Mouse (Mus musculus) midbrain, embryonic 10.5 days (tissue): Measurements from ENCODE around the gene Fam229b. TPM values are rescaled to one million over a fixed set of nuclear protein-coding genes. Genes with fewer than 3 reads are reported as not detected.

ENCODE experiments used
- DNase-seq: peaks from one replicate; pipeline ENCODE4 v3.0.0-alpha.2; 2017; ENCODE audit warnings: low spot score
- H3K27ac ChIP-seq: fragments of 300-500 bp; sonication (generic); replicated peaks from 2 replicates; pipeline ENCODE4 v1.5.1; 2016; ENCODE audit warnings: mild to moderate bottlenecking
- H3K27me3 ChIP-seq: fragments of 300-500 bp; sonication (generic); 2 replicates; pipeline ENCODE4 v1.6.1; 2016; ENCODE audit warnings: low read depth, mild to moderate bottlenecking; ENCODE audit not compliant: poor library complexity, severe bottlenecking
- H3K36me3 ChIP-seq: fragments of 300-500 bp; sonication (generic); 2 replicates; pipeline ENCODE4 v1.6.1; 2016; ENCODE audit warnings: mild to moderate bottlenecking, moderate library complexity
- H3K4me1 ChIP-seq: fragments of 300-500 bp; sonication (generic); 2 replicates; pipeline ENCODE4 v1.6.1; 2016
- H3K4me3 ChIP-seq: fragments of 300-500 bp; sonication (generic); 2 replicates; pipeline ENCODE4 v1.5.1; 2016; ENCODE audit warnings: mild to moderate bottlenecking, moderate library complexity
- H3K9me3 ChIP-seq: fragments of 300-500 bp; sonication (generic); replicated peaks from 2 replicates; pipeline ENCODE4 v1.6.1; 2016; ENCODE audit warnings: mild to moderate bottlenecking
- WGBS: fragments of 180-500 bp; shearing (Covaris S2); methylation state at CpG from one replicate; pipeline ENCODE4 v1.1.7; 2016; 5-methylcytosine and 5-hydroxymethylcytosine counted together
- polyA plus RNA-seq: library from polyadenylated mRNA; unstranded; fragments of >200 nt; fragmentation: Nextera tagmentation; extraction: Ambion mirVana; gene quantifications from 2 replicates; pipeline ENCODE4 v1.2.1, GENCODE M21; 2016

The Fam229b gene
- polyA plus RNA-seq, 1 experiment from 2014 or later, result 14.2 TPM

- H3K4me1 ChIP-seq, result peaks cover 19% of the 10 kb centered on the region
- H3K36me3 ChIP-seq, result no peaks in the 10 kb centered on the region
- 60% methylated on average over 18 of the region's 18 CpGs for whole genome bisulfite sequencing
- no peaks in the 10 kb centered on the region for H3K27me3 ChIP-seq
- no peak for DNase-seq
- H3K4me3 ChIP-seq, result no peak overlapping the region
- no peak overlapping the region for H3K27ac ChIP-seq
- H3K9me3 ChIP-seq, result no peaks in the 10 kb centered on the region
Observed at GRCm38 (mm10) chr10:39162666-39163484, 29.2 kb upstream of the Fam229b start.

DNA sequence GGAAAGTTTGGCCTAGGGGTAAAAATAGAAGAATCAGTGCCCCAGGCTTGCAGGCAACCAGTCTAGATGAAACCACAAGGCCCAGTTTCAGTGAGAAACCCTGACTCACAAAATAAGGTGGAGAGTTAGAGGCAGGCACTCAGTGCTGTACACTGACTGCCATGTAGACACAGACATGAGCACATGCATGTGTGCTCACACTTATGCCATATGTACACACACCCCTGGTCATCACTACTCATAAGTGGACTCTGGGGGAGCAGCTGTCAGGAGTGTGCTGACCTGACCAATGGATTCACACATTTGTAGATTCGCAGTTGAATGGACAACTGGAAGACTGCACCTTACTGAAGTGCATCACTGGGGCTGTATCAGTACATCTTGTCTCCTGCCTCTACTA lies 27.7 kb upstream of the Fam229b start:
- peaks cover 17% of the 10 kb centered on the region for H3K4me1 ChIP-seq
- WGBS, result 88% methylated on average over 1 of the region's 1 CpGs
- H3K9me3 ChIP-seq, result no peaks in the 10 kb centered on the region
- H3K4me3 ChIP-seq, result no peak overlapping the region
- no peaks in the 10 kb centered on the region for H3K27me3 ChIP-seq
- H3K27ac ChIP-seq, result no peak overlapping the region
- H3K36me3 ChIP-seq, result no peaks in the 10 kb centered on the region
- DNase-seq, result no peak

GRCm38 (mm10) chr10:39158306-39158705 lies 24.6 kb upstream of the Fam229b start:
- 54% methylated on average over 12 of the region's 12 CpGs for WGBS
- peaks cover 6% of the 10 kb centered on the region; the same call in 1 of the 2 replicates for H3K4me1 ChIP-seq
- H3K9me3 ChIP-seq, result no peaks in the 10 kb centered on the region
- peaks cover 7% of the 10 kb centered on the region; the same call in 1 of the 2 replicates for H3K36me3 ChIP-seq
- no peaks in the 10 kb centered on the region for H3K27me3 ChIP-seq
- H3K4me3 ChIP-seq, result no peak overlapping the region
- DNase-seq, result no peak
- H3K27ac ChIP-seq, result no peak overlapping the region

DNA sequence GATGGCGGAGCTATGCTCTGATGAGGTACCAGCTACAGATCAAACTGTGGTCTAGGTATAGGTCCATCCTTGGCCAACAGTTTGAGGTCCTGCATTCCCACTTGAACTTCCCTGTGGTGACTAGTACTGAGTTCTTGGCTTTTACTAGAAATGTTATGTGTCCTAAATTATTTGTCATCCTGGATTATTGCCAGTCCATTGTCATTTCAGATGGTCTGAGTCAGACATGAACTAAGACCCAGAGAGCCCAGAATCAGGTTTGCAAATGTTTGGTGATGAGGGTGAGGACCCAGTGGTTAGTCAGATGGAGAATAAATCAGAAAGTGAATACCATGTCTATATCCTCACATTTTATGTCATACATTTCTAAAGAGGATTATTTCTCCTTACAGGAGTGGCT lies 23.6 kb upstream of the Fam229b start:
- Histone ChIP-seq H3K4me1 (no peaks in the 10 kb centered on the region), H3K27ac (no peak overlapping the region), H3K36me3 (peaks cover 7% of the 10 kb centered on the region; the same call in 1 of the 2 replicates), H3K4me3 (no peak overlapping the region), H3K27me3 (no peaks in the 10 kb centered on the region), H3K9me3 (no peaks in the 10 kb centered on the region)
- no peak for DNase-seq
- 93% methylated on average over 1 of the region's 1 CpGs for WGBS

DNA sequence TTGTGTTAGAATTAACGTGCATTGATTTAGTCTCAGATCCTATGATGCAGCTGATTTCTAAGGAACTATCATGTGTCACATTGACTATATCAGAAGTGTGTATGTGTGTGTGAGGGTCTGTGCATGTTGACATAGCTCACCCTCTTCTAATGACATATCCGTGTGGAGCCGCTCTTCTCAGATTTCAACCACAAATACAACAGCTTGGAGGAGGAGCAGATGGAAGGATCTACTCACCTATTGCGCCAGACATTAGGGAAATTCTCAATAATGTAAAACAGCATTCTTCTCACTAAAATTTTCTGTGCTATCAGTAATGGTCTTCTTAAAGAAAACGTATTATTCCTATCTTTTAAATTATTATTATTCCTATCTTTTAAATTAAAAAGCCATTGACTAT lies 23.0 kb upstream of the Fam229b start:
- Histone ChIP-seq H3K4me1 (no peaks in the 10 kb centered on the region), H3K4me3 (no peak overlapping the region), H3K27me3 (no peaks in the 10 kb centered on the region), H3K36me3 (peaks cover 9% of the 10 kb centered on the region; the same call in 1 of the 2 replicates), H3K27ac (no peak overlapping the region), H3K9me3 (no peaks in the 10 kb centered on the region)
- 93% methylated on average over 5 of the region's 5 CpGs for WGBS
- no peak for DNase-seq

DNA sequence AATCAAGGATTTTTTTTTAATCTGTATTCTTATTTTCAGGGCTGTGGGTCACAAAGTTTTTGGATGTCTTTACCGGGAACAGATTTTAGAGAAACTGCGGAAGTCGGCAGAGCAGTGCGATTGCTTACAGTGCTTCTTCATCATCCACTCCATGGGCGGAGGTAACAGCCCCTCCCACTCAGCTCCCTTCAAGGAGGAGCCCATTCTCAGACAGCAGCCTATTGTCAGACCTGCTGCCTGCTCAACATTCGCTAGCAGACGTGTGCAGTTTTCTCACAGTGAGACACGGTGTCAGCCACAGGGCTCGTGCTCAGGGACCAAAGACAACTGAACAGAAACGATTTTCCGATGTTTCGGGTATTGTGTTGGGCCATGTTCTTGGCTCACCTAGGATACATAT lies 8.5 kb upstream of the Fam229b start:
- Histone ChIP-seq H3K9me3 (no peaks in the 10 kb centered on the region), H3K4me3 (no peak overlapping the region), H3K4me1 (no peaks in the 10 kb centered on the region), H3K27ac (no peak overlapping the region), H3K27me3 (no peaks in the 10 kb centered on the region), H3K36me3 (peaks cover 97% of the 10 kb centered on the region)
- no peak for DNase-seq
- 90% methylated on average over 12 of the region's 12 CpGs for WGBS

DNA sequence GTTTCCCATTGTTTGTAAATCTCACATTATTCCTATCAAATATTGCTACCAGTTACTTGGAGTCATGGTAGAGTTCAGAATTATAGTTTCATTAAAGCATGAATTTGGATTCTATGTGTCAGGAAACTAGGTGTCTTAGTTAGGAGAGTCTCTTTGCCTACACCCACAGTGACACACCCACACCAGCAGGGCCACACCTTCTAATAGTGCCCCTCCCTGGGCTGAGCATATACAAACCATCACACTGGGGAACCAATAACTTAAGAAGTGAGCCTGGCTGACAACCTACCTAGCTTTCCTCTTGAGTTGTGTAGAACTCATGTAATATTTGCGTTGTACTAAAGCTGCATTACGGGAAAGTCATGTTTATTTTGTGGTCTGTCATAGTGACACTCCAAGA lies 7.7 kb upstream of the Fam229b start:
- H3K27ac ChIP-seq, result no peak overlapping the region
- no peak for DNase-seq
- H3K4me3 ChIP-seq, result no peak overlapping the region
- H3K4me1 ChIP-seq, result peaks cover 5% of the 10 kb centered on the region; the same call in 1 of the 2 replicates
- no peaks in the 10 kb centered on the region for H3K27me3 ChIP-seq
- peaks cover 94% of the 10 kb centered on the region for H3K36me3 ChIP-seq
- no peaks in the 10 kb centered on the region for H3K9me3 ChIP-seq
- 98% methylated on average over 2 of the region's 2 CpGs for WGBS

DNA sequence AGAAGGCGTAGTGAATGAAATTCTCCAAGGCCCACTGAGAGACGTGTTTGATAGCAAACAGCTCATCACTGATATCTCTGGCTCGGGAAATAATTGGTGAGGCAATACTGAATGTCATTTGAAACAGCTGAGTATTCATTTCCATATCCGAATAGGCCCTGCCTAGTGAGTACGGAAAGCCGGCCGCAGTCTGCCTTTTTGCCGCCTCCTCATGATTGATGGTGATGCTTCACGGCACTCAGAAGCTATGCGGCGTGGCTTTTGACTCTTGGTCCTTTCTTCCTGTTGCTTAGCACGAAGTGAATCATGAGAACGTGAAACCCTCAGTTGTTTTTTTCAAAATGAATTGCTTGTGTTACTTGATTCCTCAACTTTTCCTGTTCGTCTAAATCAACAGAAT lies 7.1 kb upstream of the Fam229b start:
- Histone ChIP-seq H3K27ac (no peak overlapping the region), H3K27me3 (no peaks in the 10 kb centered on the region), H3K4me3 (no peak overlapping the region), H3K36me3 (peaks cover 90% of the 10 kb centered on the region), H3K4me1 (peaks cover 9% of the 10 kb centered on the region; the same call in 1 of the 2 replicates), H3K9me3 (no peaks in the 10 kb centered on the region)
- 93% methylated on average over 14 of the region's 14 CpGs for WGBS
- no peak for DNase-seq

DNA sequence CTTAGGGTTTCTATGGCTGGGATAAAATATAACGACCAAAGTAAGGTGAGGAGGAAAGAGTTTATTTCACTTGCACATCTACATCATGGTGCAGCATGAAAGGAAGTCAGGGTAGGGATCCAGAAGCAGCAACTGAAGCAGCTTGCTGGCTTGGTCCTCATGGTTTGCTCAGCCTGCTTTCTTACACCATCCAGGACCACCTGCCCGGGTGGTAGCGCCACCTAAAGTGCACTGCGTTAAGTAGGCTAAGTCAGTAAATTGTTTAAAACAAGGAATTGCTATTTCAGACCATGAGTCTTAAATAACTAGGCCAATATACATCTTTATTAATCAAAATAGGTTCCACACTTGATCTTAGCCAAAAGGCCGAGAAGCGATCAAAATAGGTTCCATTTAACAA lies 5.0 kb upstream of the Fam229b start:
- no peak overlapping the region for H3K27ac ChIP-seq
- no peak overlapping the region for H3K4me3 ChIP-seq
- no peak for DNase-seq
- H3K4me1 ChIP-seq, result peaks cover 26% of the 10 kb centered on the region
- peaks cover 71% of the 10 kb centered on the region for H3K36me3 ChIP-seq
- no peaks in the 10 kb centered on the region for H3K9me3 ChIP-seq
- H3K27me3 ChIP-seq, result no peaks in the 10 kb centered on the region
- WGBS, result 82% methylated on average over 6 of the region's 6 CpGs

DNA sequence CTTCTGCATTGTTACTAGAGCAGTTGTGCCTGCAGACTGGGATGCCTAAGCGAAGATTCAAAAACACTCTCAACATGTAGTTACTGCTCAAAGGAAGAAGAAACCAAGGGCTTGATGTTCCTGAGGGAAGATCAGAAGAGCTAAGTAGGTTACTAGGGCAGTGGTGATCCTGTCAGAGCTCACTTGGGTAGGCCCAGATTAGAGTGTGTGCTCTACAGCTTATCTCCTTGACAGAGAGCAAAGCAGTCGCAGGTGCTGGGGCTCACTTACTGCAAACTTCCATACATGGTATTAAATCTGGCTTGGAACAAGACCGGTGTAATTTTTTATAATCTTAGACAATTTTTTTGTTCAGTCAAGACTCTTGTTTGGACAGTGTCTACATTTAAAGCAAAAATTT lies 4.1 kb upstream of the Fam229b start:
- Histone ChIP-seq H3K4me1 (peaks cover 30% of the 10 kb centered on the region), H3K36me3 (peaks cover 61% of the 10 kb centered on the region), H3K27ac (no peak overlapping the region), H3K27me3 (no peaks in the 10 kb centered on the region), H3K9me3 (no peaks in the 10 kb centered on the region), H3K4me3 (no peak overlapping the region)
- 91% methylated on average over 3 of the region's 3 CpGs for WGBS
- DNase-seq, result no peak

DNA sequence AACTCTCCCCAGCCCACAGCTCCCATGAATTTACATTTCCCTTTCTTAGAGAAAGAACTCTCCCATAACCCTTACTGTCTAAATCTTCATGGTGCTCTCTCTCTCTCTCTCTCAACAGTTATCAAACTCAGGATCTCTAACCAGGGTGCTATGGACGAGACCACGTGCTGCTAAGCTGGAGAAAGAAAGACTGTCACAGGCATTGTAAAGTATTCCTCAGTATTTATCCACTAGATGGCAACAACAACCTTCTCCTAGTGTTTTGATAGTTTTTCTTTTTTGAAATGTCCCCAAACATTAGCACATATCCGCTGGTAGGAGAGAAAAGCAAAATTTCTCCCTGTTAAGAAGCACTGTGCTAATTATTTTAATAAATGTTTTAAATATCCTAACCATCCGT lies 12.3 kb downstream of the Fam229b start:
- DNase-seq, result no peak
- Histone ChIP-seq H3K36me3 (no peaks in the 10 kb centered on the region), H3K27ac (no peak overlapping the region), H3K27me3 (no peaks in the 10 kb centered on the region), H3K4me1 (no peaks in the 10 kb centered on the region; the same call in none of the 2 replicates), H3K4me3 (no peak overlapping the region), H3K9me3 (no peaks in the 10 kb centered on the region)
- WGBS, result 51% methylated on average over 4 of the region's 4 CpGs

- H3K36me3 ChIP-seq, result no peaks in the 10 kb centered on the region
- H3K9me3 ChIP-seq, result no peaks in the 10 kb centered on the region
- 69% methylated on average over 4 of the region's 4 CpGs for WGBS
- DNase-seq, result no peak
- H3K4me1 ChIP-seq, result peaks cover 19% of the 10 kb centered on the region
- H3K27ac ChIP-seq, result no peak overlapping the region
- H3K4me3 ChIP-seq, result no peak overlapping the region
- H3K27me3 ChIP-seq, result no peaks in the 10 kb centered on the region
Observed at GRCm38 (mm10) chr10:39109489-39109874, 24.2 kb downstream of the Fam229b start.

DNA sequence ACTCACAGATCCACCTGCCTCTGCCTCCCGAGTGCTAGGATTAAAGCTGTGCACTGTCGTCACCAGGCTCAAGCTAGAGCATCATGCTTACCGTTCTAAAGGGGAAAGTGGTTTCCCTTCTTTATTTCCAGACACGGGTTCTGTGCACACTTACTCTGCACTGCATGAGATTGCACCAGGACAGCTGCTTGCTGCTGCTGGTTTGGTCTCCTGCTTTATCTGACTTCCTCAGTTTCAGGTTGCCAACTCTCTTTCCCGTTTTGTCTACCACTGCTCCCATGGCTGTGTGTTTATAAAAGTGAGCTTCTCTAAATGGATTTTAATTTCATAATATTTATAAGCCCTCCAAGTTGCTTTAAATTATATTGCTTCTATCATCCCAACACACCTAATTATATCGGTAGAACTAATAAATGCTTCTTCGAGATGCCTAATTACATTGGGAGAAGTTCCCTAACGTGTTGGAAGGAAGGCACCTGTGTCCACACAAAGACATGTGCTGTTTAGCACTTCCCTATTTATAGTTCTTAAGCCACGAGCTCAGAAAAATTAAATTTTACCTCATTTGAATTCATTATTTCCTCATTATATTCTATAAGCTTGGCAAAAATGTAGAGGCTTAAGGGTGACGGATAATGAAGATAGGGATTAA lies 24.8 kb downstream of the Fam229b start:
- no peak overlapping the region for H3K4me3 ChIP-seq
- 83% methylated on average over 10 of the region's 10 CpGs for WGBS
- H3K4me1 ChIP-seq, result peaks cover 17% of the 10 kb centered on the region
- H3K9me3 ChIP-seq, result no peaks in the 10 kb centered on the region
- no peak overlapping the region for H3K27ac ChIP-seq
- no peak for DNase-seq
- H3K36me3 ChIP-seq, result no peaks in the 10 kb centered on the region
- H3K27me3 ChIP-seq, result no peaks in the 10 kb centered on the region
